ENCODE assay signal across 19 mouse cellular contexts in the genomic region with DNA sequence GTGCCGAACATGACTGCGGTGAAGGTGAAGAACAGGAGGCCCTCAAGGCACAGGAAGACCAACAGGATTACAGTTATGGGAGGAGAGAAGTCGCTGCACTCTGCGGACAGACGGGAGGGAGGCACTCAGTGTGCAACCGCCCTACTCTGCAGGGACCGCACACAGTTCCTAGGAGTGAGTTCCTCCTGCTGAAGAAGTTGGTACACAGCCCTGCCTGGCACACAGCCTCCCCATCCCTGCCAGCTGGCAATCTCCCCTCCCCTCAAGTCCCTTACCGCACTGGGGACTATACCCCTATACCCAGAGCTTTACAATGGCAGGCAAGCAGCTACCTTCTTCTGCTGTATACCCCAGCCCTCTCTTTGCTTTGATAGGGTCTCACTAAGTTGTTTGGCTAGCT. TPM values are rescaled to one million over a fixed set of nuclear protein-coding genes. Genes with fewer than 3 reads are reported as not detected.
DNase-seq lines count a peak whose midpoint lies in the region; ATAC-seq lines count a peak whose summit lies in the region.
"Had no signal": no experiment of that assay in that cellular context is flagged by ENCODE, and none has a peak within 500 bp of the region (broad histone marks: within the 10 kb centered on the region; RNA-seq: fewer than 3 reads in every experiment).

No protein-coding gene starts in this region.

- no peak overlapping the region for H3K27ac ChIP-seq in forebrain, embryonic 15.5 days (replicated peaks)
- H3K27ac ChIP-seq in forebrain, embryonic 10.5 days = no peak overlapping the region
- H3K27ac ChIP-seq in forebrain, embryonic 16.5 days (ENCODE audit: low read length) = no peak overlapping the region
- H3K27ac ChIP-seq in heart, embryonic 12.5 days (ENCODE audit: poor library complexity, severe bottlenecking) = no peak overlapping the region
- H3K27ac ChIP-seq: intestine, embryonic 15.5 days; kidney, embryonic 15.5 days; liver, embryonic 12.5 days; macrophage; midbrain, embryonic 13.5 days had no signal

- H3K4me2 ChIP-seq in forebrain, embryonic 15.5 days (replicated peaks) = no peak overlapping the region
- no peak overlapping the region for H3K4me2 ChIP-seq in forebrain, embryonic 16.5 days (ENCODE audit: low read length)
- H3K4me2 ChIP-seq in heart, embryonic 12.5 days = no peak overlapping the region
- H3K4me2 ChIP-seq: intestine, embryonic 15.5 days; kidney, embryonic 15.5 days; liver, embryonic 12.5 days; lung, embryonic 14.5 days; midbrain, embryonic 13.5 days had no signal

- ATAC-seq in forebrain, embryonic 15.5 days (replicated peaks) = peak; percentile 38; the same call in 1 of the 2 replicates
- ATAC-seq in megakaryocyte, adult 5-6 weeks (ENCODE audit: poor library complexity, severe bottlenecking) = no peak
- peak; percentile 73; the same call in 1 of the 2 replicates for ATAC-seq in forebrain, embryonic 16.5 days
- ATAC-seq in heart, embryonic 12.5 days (ENCODE audit: insufficient number of reproducible peaks, low FRiP score) = no peak
- ATAC-seq: CD4-positive, CD25-positive, alpha-beta regulatory T cell, adult 4 months; intestine, embryonic 15.5 days; liver, embryonic 12.5 days; midbrain, embryonic 13.5 days had no signal

- no peak overlapping the region for H3K4me3 ChIP-seq in forebrain, embryonic 15.5 days
- no peak overlapping the region for H3K4me3 ChIP-seq in forebrain, embryonic 10.5 days
- peak overlapping the region; percentile 14 for H3K4me3 ChIP-seq in megakaryocyte, embryonic 14.5 days (replicated peaks)
- no peak overlapping the region for H3K4me3 ChIP-seq in forebrain, embryonic 16.5 days (replicated peaks; ENCODE audit: low read length)
- H3K4me3 ChIP-seq in heart, embryonic 12.5 days = no peak overlapping the region
- H3K4me3 ChIP-seq: erythroblast, embryonic 14.5 days; intestine, embryonic 15.5 days; kidney, embryonic 15.5 days; liver, embryonic 12.5 days; midbrain, embryonic 13.5 days had no signal

- 72% methylated on average over 8 of the region's 8 CpGs for WGBS in forebrain, embryonic 15.5 days
- WGBS in forebrain, embryonic 10.5 days = 93% methylated on average over 8 of the region's 8 CpGs
- WGBS in forebrain, embryonic 16.5 days = 71% methylated on average over 8 of the region's 8 CpGs
- WGBS in heart, embryonic 12.5 days = 94% methylated on average over 8 of the region's 8 CpGs

- H3K36me3 ChIP-seq in forebrain, embryonic 15.5 days = peaks cover 66% of the 10 kb centered on the region
- peaks cover 72% of the 10 kb centered on the region for H3K36me3 ChIP-seq in forebrain, embryonic 10.5 days (replicated peaks)
- peaks cover 74% of the 10 kb centered on the region for H3K36me3 ChIP-seq in megakaryocyte, embryonic 14.5 days (replicated peaks; ENCODE audit: low read length)
- H3K36me3 ChIP-seq in forebrain, embryonic 16.5 days (ENCODE audit: control insufficient read depth, insufficient read depth) = peaks cover 35% of the 10 kb centered on the region
- peaks cover 75% of the 10 kb centered on the region for H3K36me3 ChIP-seq in heart, embryonic 12.5 days

- H3K9ac ChIP-seq in forebrain, embryonic 15.5 days (replicated peaks) = no peak overlapping the region
- H3K9ac ChIP-seq in forebrain, embryonic 16.5 days (replicated peaks; ENCODE audit: low read depth, low read length) = no peak overlapping the region
- no peak overlapping the region for H3K9ac ChIP-seq in heart, embryonic 12.5 days
- H3K9ac ChIP-seq: intestine, embryonic 15.5 days; kidney, embryonic 15.5 days; liver, embryonic 12.5 days; lung, embryonic 14.5 days; midbrain, embryonic 13.5 days had no signal

- H3K27me3 ChIP-seq in forebrain, embryonic 15.5 days = no peaks in the 10 kb centered on the region
- no peaks in the 10 kb centered on the region for H3K27me3 ChIP-seq in forebrain, embryonic 10.5 days (ENCODE audit: poor library complexity, severe bottlenecking)
- H3K27me3 ChIP-seq in megakaryocyte, embryonic 14.5 days (replicated peaks) = peaks cover 2% of the 10 kb centered on the region
- H3K27me3 ChIP-seq in forebrain, embryonic 16.5 days (replicated peaks; ENCODE audit: control insufficient read depth, insufficient read depth, low read length) = no peaks in the 10 kb centered on the region
- H3K27me3 ChIP-seq in heart, embryonic 12.5 days (replicated peaks) = no peaks in the 10 kb centered on the region
- H3K27me3 ChIP-seq: intestine, embryonic 15.5 days; kidney, embryonic 15.5 days; midbrain, embryonic 13.5 days had no signal

- peak; percentile 74 for DNase-seq in adrenal gland, postnatal 10 days
- no peak for DNase-seq in adrenal gland, postnatal 4 days (ENCODE audit: low spot score in 2 of 2)
- no peak for DNase-seq in forebrain, embryonic 10.5 days (ENCODE audit: extremely low spot score, low spot score)
- DNase-seq: adrenal gland, adult 8-10 months; heart, postnatal 4 days; lung, embryonic 14.5 days; thymus, postnatal 4 days had no signal

- no peaks in the 10 kb centered on the region for H3K4me1 ChIP-seq in forebrain, embryonic 15.5 days
- peaks cover under 1% of the 10 kb centered on the region; the same call in 1 of the 2 replicates for H3K4me1 ChIP-seq in forebrain, embryonic 10.5 days
- H3K4me1 ChIP-seq in megakaryocyte, embryonic 14.5 days = peaks cover 7% of the 10 kb centered on the region
- 0 out of 2 replicates have a peak, but pooled peaks cover 4% of the 10 kb centered on the region for H3K4me1 ChIP-seq in forebrain, embryonic 16.5 days (replicated peaks; ENCODE audit: control insufficient read depth, insufficient read depth, low read length)
- no peaks in the 10 kb centered on the region for H3K4me1 ChIP-seq in heart, embryonic 12.5 days (replicated peaks)
- H3K4me1 ChIP-seq: kidney, embryonic 15.5 days; liver, embryonic 12.5 days; midbrain, embryonic 13.5 days had no signal

- H3K9me3 ChIP-seq in forebrain, embryonic 15.5 days = no peaks in the 10 kb centered on the region
- H3K9me3 ChIP-seq in forebrain, embryonic 10.5 days = no peaks in the 10 kb centered on the region
- no peaks in the 10 kb centered on the region for H3K9me3 ChIP-seq in megakaryocyte, embryonic 14.5 days
- no peaks in the 10 kb centered on the region for H3K9me3 ChIP-seq in forebrain, embryonic 16.5 days (ENCODE audit: control insufficient read depth, low read length)
- no peaks in the 10 kb centered on the region for H3K9me3 ChIP-seq in heart, embryonic 12.5 days (replicated peaks)
- H3K9me3 ChIP-seq: intestine, embryonic 15.5 days; kidney, embryonic 15.5 days; liver, embryonic 12.5 days; midbrain, embryonic 13.5 days had no signal

RNA-seq across cellular contexts. Expression of a gene that starts 18.0 kb away (rescaled TPM):
- 10 to 100 TPM; 43.2 to 44.8 TPM for total RNA-seq in adrenal gland, postnatal 10 days (2021)
- total RNA-seq in adrenal gland, postnatal 4 days (2021) = 10 to 100 TPM; 46.4 to 48.9 TPM
- 30.9 and 34.5 TPM in 2 replicates for polyA plus RNA-seq in forebrain, embryonic 15.5 days (2015; fragmentation: Nextera tagmentation; extraction: Ambion mirVana)
- 28.3 and 30.2 TPM in 2 replicates for polyA plus RNA-seq in forebrain, embryonic 10.5 days (2016; fragmentation: Nextera tagmentation; extraction: Ambion mirVana)
- 29.1 and 34.2 TPM in 2 replicates for polyA plus RNA-seq in megakaryocyte, embryonic 14.5 days (2012; ENCODE audit: insufficient read depth, low replicate concordance)
- 21.1 and 23.0 TPM in 2 replicates for total RNA-seq in megakaryocyte, adult 5-6 weeks (2015)
- 31.8 and 33.3 TPM in 2 replicates for total RNA-seq in megakaryocyte, adult 5-6 weeks (2017)
- polyA plus RNA-seq in forebrain, embryonic 16.5 days (2015; fragmentation: Nextera tagmentation; extraction: Ambion mirVana) = 28.9 and 29.7 TPM in 2 replicates
- 33.9 and 34.9 TPM in 2 replicates for polyA plus RNA-seq in heart, embryonic 12.5 days (2016; fragmentation: Nextera tagmentation; extraction: Ambion mirVana)

RNA-seq across cellular contexts. Expression of a gene that starts 30.7 kb away (rescaled TPM):
- 10 to 100 TPM; 39.7 to 41.9 TPM for total RNA-seq in adrenal gland, postnatal 10 days (2021)
- 10 to 100 TPM; 52.7 to 59.3 TPM for total RNA-seq in adrenal gland, postnatal 4 days (2021)
- polyA plus RNA-seq in forebrain, embryonic 15.5 days (2015; fragmentation: Nextera tagmentation; extraction: Ambion mirVana) = 23.1 and 30.0 TPM in 2 replicates
- polyA plus RNA-seq in forebrain, embryonic 10.5 days (2016; fragmentation: Nextera tagmentation; extraction: Ambion mirVana) = 3.4 and 3.8 TPM in 2 replicates
- polyA plus RNA-seq in megakaryocyte, embryonic 14.5 days (2012; ENCODE audit: insufficient read depth, low replicate concordance) = 2.4 and 4.1 TPM in 2 replicates
- total RNA-seq in megakaryocyte, adult 5-6 weeks (2015) = 61.4 and 76.5 TPM in 2 replicates
- total RNA-seq in megakaryocyte, adult 5-6 weeks (2017) = 70.0 and 87.2 TPM in 2 replicates
- polyA plus RNA-seq in forebrain, embryonic 16.5 days (2015; fragmentation: Nextera tagmentation; extraction: Ambion mirVana) = 27.5 and 29.2 TPM in 2 replicates
- polyA plus RNA-seq in heart, embryonic 12.5 days (2016; fragmentation: Nextera tagmentation; extraction: Ambion mirVana) = 13.8 and 14.4 TPM in 2 replicates

Comparison
In these comparisons a context has a peak if more than half of its experiments do, and no peak if none do; other contexts are left out.
1. ATAC-seq: peak in forebrain, embryonic 15.5 days (single experiment) and forebrain, embryonic 16.5 days (single experiment); none in megakaryocyte, adult 5-6 weeks (single experiment) and heart, embryonic 12.5 days (single experiment).